Mouse (Mus musculus): Measurements from ENCODE around the gene Akap2.

The Akap2 gene

GRCm38 (mm10) chr4:57794547-57794946 lies 77.1 kb downstream of the Akap2 start:
- DNase-seq (ENCODE audit: low read depth, low spot score), result peak; percentile 77

- DNase-seq (ENCODE audit: low read depth, low spot score), result no peak
Observed at GRCm38 (mm10) chr4:57797548-57798285, 80.3 kb downstream of the Akap2 start.

GRCm38 (mm10) chr4:57798286-57799018 lies 81.0 kb downstream of the Akap2 start:
- DNase-seq (ENCODE audit: low read depth, low spot score), result peak; percentile 57

GRCm38 (mm10) chr4:57799297-57799696 lies 81.8 kb downstream of the Akap2 start:
- DNase-seq (ENCODE audit: low read depth, low spot score), result no peak

- no peak for DNase-seq (ENCODE audit: low read depth, low spot score)
Observed at GRCm38 (mm10) chr4:57801239-57801638, 83.8 kb downstream of the Akap2 start.

GRCm38 (mm10) chr4:57801986-57802385 lies 84.5 kb downstream of the Akap2 start:
- DNase-seq (ENCODE audit: low read depth, low spot score), result no peak

- DNase-seq (ENCODE audit: low read depth, low spot score), result no peak
Observed at GRCm38 (mm10) chr4:57802411-57802810, 85.0 kb downstream of the Akap2 start.

- no peak for DNase-seq (ENCODE audit: low read depth, low spot score)
Observed at GRCm38 (mm10) chr4:57804902-57805301, 87.4 kb downstream of the Akap2 start.

GRCm38 (mm10) chr4:57809449-57809848 lies 92.0 kb downstream of the Akap2 start:
- no peak for DNase-seq (ENCODE audit: low read depth, low spot score)

- DNase-seq (ENCODE audit: low read depth, low spot score), result no peak
Observed at GRCm38 (mm10) chr4:57812075-57812474, 94.6 kb downstream of the Akap2 start.

GRCm38 (mm10) chr4:57812916-57813575 lies 95.6 kb downstream of the Akap2 start:
- DNase-seq (ENCODE audit: low read depth, low spot score), result peak; percentile 35

GRCm38 (mm10) chr4:57813576-57813945 lies 96.1 kb downstream of the Akap2 start:
- no peak for DNase-seq (ENCODE audit: low read depth, low spot score)

- no peak for DNase-seq (ENCODE audit: low read depth, low spot score)
Observed at GRCm38 (mm10) chr4:57815355-57815754, 97.9 kb downstream of the Akap2 start.

- no peak for DNase-seq (ENCODE audit: low read depth, low spot score)
Observed at GRCm38 (mm10) chr4:57816146-57816545, 98.7 kb downstream of the Akap2 start.

- DNase-seq (ENCODE audit: low read depth, low spot score), result no peak
Observed at GRCm38 (mm10) chr4:57820839-57821374, 103.5 kb downstream of the Akap2 start.

GRCm38 (mm10) chr4:57821556-57822356 lies 104.3 kb downstream of the Akap2 start:
- no peak for DNase-seq (ENCODE audit: low read depth, low spot score)

GRCm38 (mm10) chr4:57822641-57823040 lies 105.2 kb downstream of the Akap2 start:
- no peak for DNase-seq (ENCODE audit: low read depth, low spot score)

GRCm38 (mm10) chr4:57824626-57825240 lies 107.3 kb downstream of the Akap2 start:
- DNase-seq (ENCODE audit: low read depth, low spot score), result no peak

GRCm38 (mm10) chr4:57826272-57826671 lies 108.8 kb downstream of the Akap2 start:
- DNase-seq (ENCODE audit: low read depth, low spot score), result no peak

- no peak for DNase-seq (ENCODE audit: low read depth, low spot score)
Observed at GRCm38 (mm10) chr4:57829131-57829530, 111.7 kb downstream of the Akap2 start.

GRCm38 (mm10) chr4:57829740-57830139 lies 112.3 kb downstream of the Akap2 start:
- DNase-seq (ENCODE audit: low read depth, low spot score), result no peak
